Mouse (Mus musculus) kidney, postnatal 0 days (tissue): ENCODE data around the gene Pabpc4. TPM values are rescaled to one million over a fixed set of nuclear protein-coding genes. Genes with fewer than 3 reads are reported as not detected.

ENCODE experiments used
- ATAC-seq: fragments of 200-750 bp; cut with Nextera tagmentation; replicated peaks from 2 replicates; pipeline ENCODE4 v1.8.0; 2017; ENCODE audit warnings: low read depth, moderate number of reproducible peaks, moderate TSS enrichment, moderate library complexity; ENCODE audit not compliant: low FRiP score
- DNase-seq: peaks from one replicate; pipeline ENCODE4 v3.0.0-alpha.2; 2016; ENCODE audit warnings: low spot score
- H3K27ac ChIP-seq: fragments of 300-500 bp; sonication (generic); 2 replicates; pipeline ENCODE4 v1.5.1; 2014; ENCODE audit warnings: mild to moderate bottlenecking
- H3K27me3 ChIP-seq: fragments of 300-500 bp; sonication (generic); 2 replicates; pipeline ENCODE4 v1.6.1; 2014; ENCODE audit warnings: low read length, mixed read lengths; ENCODE audit not compliant: insufficient read depth
- H3K36me3 ChIP-seq: fragments of 300-500 bp; sonication (generic); 2 replicates; pipeline ENCODE4 v1.6.1; 2014; ENCODE audit warnings: low read length, mixed read lengths; ENCODE audit not compliant: insufficient read depth
- H3K4me1 ChIP-seq: fragments of 300-500 bp; sonication (generic); replicated peaks from 2 replicates; pipeline ENCODE4 v1.6.1; 2014; ENCODE audit warnings: antibody characterized with exemption, low read length, mixed read lengths; ENCODE audit not compliant: insufficient read depth
- H3K4me2 ChIP-seq: fragments of 300-500 bp; sonication (generic); 2 replicates; pipeline ENCODE4 v1.6.1; 2014; ENCODE audit warnings: mild to moderate bottlenecking, low read length, moderate library complexity, mixed read lengths
- H3K4me3 ChIP-seq: fragments of 300-500 bp; sonication (generic); replicated peaks from 2 replicates; pipeline ENCODE4 v1.5.1; 2014; ENCODE audit warnings: low read depth, low read length
- H3K9ac ChIP-seq: fragments of 300-500 bp; sonication (generic); 2 replicates; pipeline ENCODE4 v1.6.1; 2014; ENCODE audit warnings: low read depth, low read length
- H3K9me3 ChIP-seq: fragments of 300-500 bp; sonication (generic); replicated peaks from 2 replicates; pipeline ENCODE4 v1.6.1; 2016; ENCODE audit warnings: low read length, inconsistent platforms, mixed read lengths
- CTCF ChIP-seq: IDR thresholded peaks from 2 replicates; pipeline ENCODE4 v1.5.1; 2016; ENCODE audit warnings: antibody characterized with exemption, low read depth, mild to moderate bottlenecking, moderate library complexity
- WGBS: fragments of 180-500 bp; shearing (Covaris S2); extraction: QIAGEN DNeasy Blood & Tissue Kit; methylation state at CpG from one replicate; pipeline ENCODE4 v1.1.7; 2014; 5-methylcytosine and 5-hydroxymethylcytosine counted together
- polyA plus RNA-seq: library from polyadenylated mRNA; unstranded; fragments of >200 nt; fragmentation: Nextera tagmentation; extraction: Ambion mirVana; gene quantifications from 2 replicates; pipeline ENCODE4 v1.2.1, GENCODE M21; 2015

Pabpc4 gene
- polyA plus RNA-seq, 1 experiment from 2014 or later, result 28.2 TPM

DNA sequence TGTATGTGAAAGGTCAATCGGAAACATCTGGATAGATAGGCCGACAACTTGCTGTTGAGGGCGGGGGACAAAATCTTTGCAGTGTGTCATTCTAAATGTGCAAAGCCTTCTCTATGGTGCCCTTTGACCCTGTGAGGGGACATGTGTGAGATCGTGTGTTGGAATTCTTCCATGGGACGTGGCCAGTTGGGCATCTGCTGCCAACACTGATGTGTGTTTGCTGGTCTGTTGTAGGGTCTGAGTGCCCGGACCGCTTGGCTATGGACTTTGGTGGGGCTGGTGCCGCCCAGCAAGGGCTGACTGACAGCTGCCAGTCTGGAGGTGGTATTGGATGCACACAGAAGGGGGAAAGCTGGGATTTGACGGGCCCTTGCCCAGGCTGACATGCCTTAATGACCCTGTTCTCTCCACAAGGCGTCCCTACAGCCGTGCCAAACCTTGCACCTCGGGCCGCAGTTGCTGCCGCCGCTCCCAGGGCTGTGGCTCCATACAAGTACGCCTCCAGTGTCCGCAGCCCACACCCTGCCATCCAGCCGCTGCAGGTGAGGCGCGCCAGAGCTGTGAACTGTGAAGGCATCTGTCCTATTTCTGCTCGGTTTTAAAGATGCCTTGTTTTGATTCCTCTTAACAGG is 33.5 kb downstream of the Pabpc4 start:
- no peak overlapping the region for H3K4me2 ChIP-seq
- 0 out of 2 replicates have a peak, but pooled peaks have one; percentile 9 for ATAC-seq
- no peak overlapping the region for H3K4me3 ChIP-seq
- no peaks in the 10 kb centered on the region for H3K9me3 ChIP-seq
- H3K27ac ChIP-seq, result no peak overlapping the region
- H3K36me3 ChIP-seq, result peaks cover 70% of the 10 kb centered on the region
- H3K27me3 ChIP-seq, result no peaks in the 10 kb centered on the region
- WGBS, result 81% methylated on average over 21 of the region's 21 CpGs
- TF ChIP-seq CTCF, result no peak
- no peaks in the 10 kb centered on the region for H3K4me1 ChIP-seq
- no peak for DNase-seq
- H3K9ac ChIP-seq, result no peak overlapping the region

DNA sequence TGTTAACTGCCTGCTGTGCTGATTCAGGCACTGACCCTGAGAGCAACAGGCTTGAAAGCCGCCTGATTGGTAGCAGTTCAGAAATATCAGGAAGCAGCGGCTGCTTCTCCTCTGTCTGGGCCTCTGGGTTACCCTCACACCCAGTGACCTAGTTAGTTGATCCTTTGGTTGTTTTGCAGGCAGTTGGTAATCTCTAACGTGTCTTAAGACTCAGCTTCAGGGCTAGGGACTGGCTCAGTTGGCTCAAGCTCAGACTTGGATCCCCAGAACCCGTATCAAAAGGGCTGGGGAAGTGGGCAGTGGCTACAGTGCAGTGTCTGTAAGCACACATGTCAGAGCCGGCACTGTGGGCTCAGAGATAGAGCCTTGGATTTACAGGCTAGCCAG is 34.0 kb downstream of the Pabpc4 start:
- 84% methylated on average over 5 of the region's 5 CpGs for WGBS
- Histone ChIP-seq H3K9me3 (no peaks in the 10 kb centered on the region), H3K27me3 (no peaks in the 10 kb centered on the region), H3K4me2 (no peak overlapping the region), H3K4me1 (no peaks in the 10 kb centered on the region), H3K36me3 (peaks cover 66% of the 10 kb centered on the region), H3K27ac (no peak overlapping the region), H3K4me3 (no peak overlapping the region), H3K9ac (no peak overlapping the region)
- ATAC-seq (no peak), DNase-seq (no peak)
- no peak for TF ChIP-seq CTCF

DNA sequence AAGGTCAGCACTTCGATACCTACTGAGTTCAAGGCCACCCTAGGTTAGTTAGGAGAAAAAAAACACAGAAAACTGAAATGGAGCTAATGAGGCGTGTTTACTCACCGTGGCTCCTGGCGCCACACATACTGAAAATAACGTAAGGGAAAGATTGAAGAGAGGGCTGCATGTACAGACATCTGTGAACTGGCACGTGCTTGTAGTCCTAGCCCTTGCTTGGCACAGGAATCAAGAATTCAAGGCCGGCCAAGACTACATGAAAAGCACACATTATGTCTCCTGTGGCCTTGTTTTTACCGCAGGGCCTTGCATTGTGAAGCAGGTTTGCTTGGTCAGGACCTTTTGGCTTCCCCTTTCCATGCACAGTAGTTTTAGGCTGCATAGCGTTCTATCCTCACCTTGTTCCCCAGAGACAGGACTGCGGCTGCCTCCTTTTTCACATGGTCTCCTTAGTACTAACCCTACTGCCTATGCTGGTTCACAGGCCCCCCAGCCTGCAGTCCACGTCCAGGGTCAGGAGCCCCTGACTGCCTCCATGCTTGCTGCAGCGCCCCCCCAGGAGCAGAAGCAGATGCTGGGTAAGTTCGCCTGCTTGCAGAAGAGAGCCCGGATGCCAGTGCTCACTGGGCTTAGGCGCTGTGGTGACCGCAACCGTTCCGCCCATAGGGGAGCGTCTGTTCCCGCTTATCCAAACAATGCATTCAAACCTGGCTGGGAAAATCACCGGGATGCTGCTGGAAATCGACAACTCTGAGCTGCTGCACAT is 35.2 kb downstream of the Pabpc4 start:
- ATAC-seq (no peak), DNase-seq (no peak)

DNA sequence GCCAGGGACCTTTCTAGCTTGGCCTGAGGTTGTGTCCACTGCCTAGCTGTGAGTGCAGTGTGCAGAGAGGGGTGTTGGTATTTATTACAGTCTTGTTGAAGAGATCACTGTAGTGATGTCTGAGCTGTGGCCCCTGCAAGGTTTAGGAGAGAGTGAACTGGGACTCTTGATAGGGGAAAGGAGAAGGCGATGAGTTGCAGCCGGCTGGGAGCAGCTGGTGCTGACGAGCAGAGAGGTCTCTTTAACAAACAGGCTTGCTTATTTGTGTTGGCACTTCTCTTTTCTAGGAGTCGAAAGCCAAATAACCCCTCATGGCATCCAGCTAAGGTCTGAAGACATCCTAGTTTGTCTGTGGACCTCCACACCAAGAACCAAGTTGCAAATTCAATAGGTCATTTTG is 36.1 kb downstream of the Pabpc4 start:
- DNase-seq, result no peak
- WGBS, result 72% methylated on average over 4 of the region's 4 CpGs
- no peak overlapping the region for H3K9ac ChIP-seq
- H3K27ac ChIP-seq, result no peak overlapping the region
- TF ChIP-seq CTCF, result no peak
- no peak for ATAC-seq
- no peaks in the 10 kb centered on the region for H3K4me1 ChIP-seq
- H3K27me3 ChIP-seq, result no peaks in the 10 kb centered on the region
- peaks cover 51% of the 10 kb centered on the region for H3K36me3 ChIP-seq
- H3K4me3 ChIP-seq, result no peak overlapping the region
- no peaks in the 10 kb centered on the region for H3K9me3 ChIP-seq
- no peak overlapping the region for H3K4me2 ChIP-seq

More for the DNA sequence above, 35.2 kb downstream of the Pabpc4 start:
- WGBS, result 95% methylated on average over 21 of the region's 22 CpGs
- no peak overlapping the region for H3K4me2 ChIP-seq
- no peak overlapping the region for H3K27ac ChIP-seq
- H3K27me3 ChIP-seq, result no peaks in the 10 kb centered on the region
- no peaks in the 10 kb centered on the region for H3K9me3 ChIP-seq
- no peak overlapping the region for H3K9ac ChIP-seq
- TF ChIP-seq CTCF, result no peak
- peaks cover 58% of the 10 kb centered on the region for H3K36me3 ChIP-seq
- no peak overlapping the region for H3K4me3 ChIP-seq
- H3K4me1 ChIP-seq, result no peaks in the 10 kb centered on the region

DNA sequence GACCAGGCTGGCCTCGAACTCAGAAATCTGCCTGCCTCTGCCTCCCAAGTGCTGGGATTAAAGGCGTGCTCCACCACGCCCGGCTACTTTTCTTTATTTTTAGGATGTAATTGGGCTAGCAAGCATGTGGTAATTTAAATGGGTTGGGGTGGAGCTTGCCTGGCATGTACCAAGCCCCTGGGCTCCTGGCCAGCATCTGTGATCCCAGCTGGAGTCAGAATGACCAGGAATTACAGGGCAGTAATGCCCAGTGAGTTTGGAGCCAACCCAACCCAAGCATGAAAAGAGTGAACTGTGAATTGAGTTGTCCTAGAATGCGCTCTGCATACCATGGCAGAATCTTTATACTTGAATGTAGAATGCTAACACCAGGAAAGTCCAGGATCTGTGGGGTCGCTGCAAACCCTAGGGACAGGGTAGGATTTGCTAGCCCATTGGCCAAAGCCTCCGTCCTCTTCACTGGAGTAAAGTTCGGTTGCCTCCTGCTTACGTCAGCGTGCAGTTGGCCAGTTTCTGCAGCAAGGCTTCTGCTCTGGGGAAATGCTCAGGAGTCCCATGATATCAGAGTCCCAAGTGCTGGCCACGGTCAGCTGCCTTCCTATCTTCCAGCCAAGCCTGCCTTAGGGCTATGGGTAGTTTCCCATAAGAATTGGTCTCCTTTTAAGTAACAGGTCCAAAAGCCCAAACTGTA is 37.0 kb downstream of the Pabpc4 start:
- Histone ChIP-seq H3K4me2 (no peak overlapping the region), H3K27me3 (no peaks in the 10 kb centered on the region), H3K9me3 (no peaks in the 10 kb centered on the region), H3K36me3 (peaks cover 42% of the 10 kb centered on the region), H3K4me1 (no peaks in the 10 kb centered on the region), H3K27ac (no peak overlapping the region), H3K4me3 (no peak overlapping the region), H3K9ac (no peak overlapping the region)
- DNase-seq (no peak), ATAC-seq (no peak)
- no peak for TF ChIP-seq CTCF
- WGBS, result 94% methylated on average over 11 of the region's 11 CpGs

DNA sequence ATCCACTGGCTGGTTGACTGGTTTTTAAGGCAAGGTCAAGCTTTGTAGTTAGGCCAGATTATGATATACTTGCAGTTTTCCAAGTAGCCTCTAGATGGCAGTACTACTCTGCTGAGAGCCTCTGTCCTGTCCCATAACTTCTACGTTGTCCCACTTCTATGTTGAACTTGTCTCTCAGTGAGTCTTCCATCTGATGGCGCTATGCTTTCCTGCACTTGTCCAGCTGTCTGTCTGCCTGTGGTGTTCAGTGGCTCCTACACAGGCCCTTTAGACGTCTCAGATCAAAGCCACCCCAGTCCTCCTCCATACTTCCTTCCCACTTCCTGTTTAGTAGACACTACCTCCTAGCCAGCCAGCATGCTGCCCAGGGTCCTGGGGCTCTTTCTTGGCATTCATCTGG is 43.6 kb downstream of the Pabpc4 start:
- Histone ChIP-seq H3K27me3 (no peaks in the 10 kb centered on the region), H3K4me3 (no peak overlapping the region), H3K9ac (no peak overlapping the region), H3K4me1 (no peaks in the 10 kb centered on the region), H3K4me2 (no peak overlapping the region), H3K36me3 (no peaks in the 10 kb centered on the region), H3K9me3 (no peaks in the 10 kb centered on the region), H3K27ac (no peak overlapping the region)
- TF ChIP-seq CTCF, result peak; percentile 83
- ATAC-seq (peak; percentile 37; the same call in 1 of the 2 replicates), DNase-seq (peak; percentile 87)
- 28% methylated on average over 3 of the region's 3 CpGs for WGBS
